Mouse (Mus musculus) forebrain, embryonic 14.5 days (tissue): ENCODE results near the gene Gm28048. TPM values are rescaled to one million over a fixed set of nuclear protein-coding genes. Genes with fewer than 3 reads are reported as not detected.

ENCODE experiments used
- ATAC-seq: fragments of 200-750 bp; cut with Nextera tagmentation; 2 replicates; pipeline ENCODE4 v1.8.0; 2017; ENCODE audit warnings: mild to moderate bottlenecking, moderate library complexity
- DNase-seq: peaks from one replicate; pipeline ENCODE4 v3.0.0-alpha.2; 2015; ENCODE audit warnings: low spot score
- H3K27ac ChIP-seq: fragments of 300-500 bp; sonication (generic); 2 replicates; pipeline ENCODE4 v1.5.1; 2014; ENCODE audit warnings: low read depth, mild to moderate bottlenecking, control low read depth, low read length, moderate library complexity
- H3K27me3 ChIP-seq: fragments of 300-500 bp; sonication (generic); replicated peaks from 2 replicates; pipeline ENCODE4 v1.6.1; 2014; ENCODE audit warnings: low read length, control low read depth, mixed read lengths; ENCODE audit not compliant: control insufficient read depth, insufficient read depth
- H3K36me3 ChIP-seq: fragments of 300-500 bp; sonication (generic); 2 replicates; pipeline ENCODE4 v1.6.1; 2014; ENCODE audit warnings: low read length, control low read depth; ENCODE audit not compliant: control insufficient read depth, insufficient read depth
- H3K4me1 ChIP-seq: fragments of 300-500 bp; sonication (generic); 2 replicates; pipeline ENCODE4 v1.6.1; 2014; ENCODE audit warnings: antibody characterized with exemption, low read length, control low read depth; ENCODE audit not compliant: control insufficient read depth, insufficient read depth
- H3K4me2 ChIP-seq: fragments of 300-500 bp; sonication (generic); 2 replicates; pipeline ENCODE4 v1.6.1; 2014; ENCODE audit warnings: mild to moderate bottlenecking, control low read depth, low read length
- H3K4me3 ChIP-seq: fragments of 300-500 bp; sonication (generic); 2 replicates; pipeline ENCODE4 v1.5.1; 2014; ENCODE audit warnings: low read depth, low read length, control low read depth
- H3K9ac ChIP-seq: fragments of 300-500 bp; sonication (generic); 2 replicates; pipeline ENCODE4 v1.6.1; 2014; ENCODE audit warnings: mild to moderate bottlenecking, low read length, control low read depth, moderate library complexity
- H3K9me3 ChIP-seq: fragments of 300-500 bp; sonication (generic); replicated peaks from 2 replicates; pipeline ENCODE4 v1.6.1; 2016; ENCODE audit warnings: low read length, control low read depth, mixed read lengths; ENCODE audit not compliant: control insufficient read depth
- WGBS: fragments of 180-500 bp; shearing (Covaris S2); extraction: QIAGEN DNeasy Blood & Tissue Kit; methylation state at CpG from one replicate; pipeline ENCODE4 v1.1.7; 2014; 5-methylcytosine and 5-hydroxymethylcytosine counted together
- polyA plus RNA-seq: library from polyadenylated mRNA; unstranded; fragments of >200 nt; fragmentation: Nextera tagmentation; extraction: Ambion mirVana; gene quantifications from 2 replicates; pipeline ENCODE4 v1.2.1, GENCODE M21; 2014

Gene Gm28048
- polyA plus RNA-seq, 1 experiment from 2014 or later: 4.3 TPM

DNA sequence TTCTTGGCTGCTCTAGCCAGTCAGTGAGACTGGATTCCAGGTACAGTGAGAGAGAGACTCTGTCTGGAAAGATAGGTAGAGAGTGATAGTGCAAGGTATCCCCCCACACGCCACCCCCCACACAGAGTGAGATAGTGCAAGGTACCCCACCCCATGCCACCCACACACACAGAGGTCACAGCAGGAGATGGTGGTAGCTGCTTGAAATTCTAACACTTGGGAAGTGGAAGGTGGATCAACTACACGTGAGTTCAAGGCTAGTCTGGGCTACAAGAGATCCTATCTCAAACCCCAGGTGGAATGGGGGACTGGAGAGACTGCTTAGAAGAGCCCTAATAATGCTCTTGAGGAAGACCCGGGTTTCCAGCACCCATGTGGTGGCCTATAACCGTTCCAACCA is 849 bp downstream of the Gm28048 start:
- peaks cover 16% of the 10 kb centered on the region for H3K36me3 ChIP-seq
- H3K9ac ChIP-seq: peak overlapping the region; percentile 71; the same call in 1 of the 2 replicates
- DNase-seq (no peak), ATAC-seq (no peak)
- peak overlapping the region; percentile 57 for H3K4me3 ChIP-seq
- H3K9me3 ChIP-seq: no peaks in the 10 kb centered on the region
- peaks cover 14% of the 10 kb centered on the region for H3K4me1 ChIP-seq
- no peak overlapping the region for H3K27ac ChIP-seq
- H3K4me2 ChIP-seq: peak overlapping the region; percentile 79
- no peaks in the 10 kb centered on the region for H3K27me3 ChIP-seq
- WGBS: 55% methylated on average over 4 of the region's 4 CpGs

DNA sequence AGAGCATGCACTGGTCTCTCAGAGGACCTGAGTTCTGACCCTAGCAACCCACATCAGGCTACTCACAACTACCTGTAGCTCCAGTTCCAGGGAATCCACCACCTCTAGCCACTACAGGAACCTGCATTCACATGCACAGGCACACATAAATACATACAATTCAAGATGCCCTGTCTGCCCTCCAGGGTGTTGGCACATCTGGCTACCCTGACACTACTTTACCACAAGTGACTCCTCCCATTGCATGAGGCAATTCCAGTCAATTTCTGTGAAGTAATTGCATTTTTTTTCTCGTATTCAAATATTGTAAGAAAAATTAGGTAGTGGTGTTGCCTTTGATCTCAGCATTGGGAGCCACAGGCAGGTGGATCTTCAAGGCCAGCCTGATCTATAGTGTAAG is 2.7 kb downstream of the Gm28048 start:
- Histone ChIP-seq H3K27me3 (no peaks in the 10 kb centered on the region), H3K36me3 (peaks cover 16% of the 10 kb centered on the region), H3K4me3 (no peak overlapping the region), H3K9ac (no peak overlapping the region), H3K9me3 (no peaks in the 10 kb centered on the region), H3K27ac (no peak overlapping the region), H3K4me1 (peaks cover 19% of the 10 kb centered on the region), H3K4me2 (no peak overlapping the region)
- 93% methylated on average over 1 of the region's 1 CpGs for WGBS
- DNase-seq (no peak), ATAC-seq (no peak)

DNA sequence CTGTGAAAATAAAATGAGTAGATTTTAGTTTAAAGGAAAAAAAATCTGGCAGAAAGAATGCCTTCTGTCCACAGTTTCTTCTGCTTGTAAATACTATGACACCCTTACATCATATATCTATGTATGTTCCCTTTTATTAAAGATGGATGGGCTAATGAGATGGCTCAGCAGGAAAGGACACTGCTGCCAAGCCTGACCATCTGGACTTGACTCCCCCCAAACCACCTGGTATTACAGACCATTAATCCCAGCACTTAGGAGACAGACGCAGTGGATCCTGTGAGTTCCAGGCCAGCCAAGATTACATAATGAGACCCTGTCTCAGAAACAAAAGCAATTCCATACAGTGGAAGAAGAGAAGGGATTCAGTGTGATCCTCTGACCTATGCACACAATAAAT is 3.2 kb downstream of the Gm28048 start:
- Histone ChIP-seq H3K36me3 (peaks cover 16% of the 10 kb centered on the region), H3K27ac (no peak overlapping the region), H3K4me1 (peaks cover 23% of the 10 kb centered on the region), H3K4me2 (no peak overlapping the region), H3K4me3 (no peak overlapping the region), H3K27me3 (no peaks in the 10 kb centered on the region), H3K9me3 (no peaks in the 10 kb centered on the region), H3K9ac (no peak overlapping the region)
- no peak for ATAC-seq
- DNase-seq: no peak
- WGBS: 54% methylated on average over 1 of the region's 1 CpGs

DNA sequence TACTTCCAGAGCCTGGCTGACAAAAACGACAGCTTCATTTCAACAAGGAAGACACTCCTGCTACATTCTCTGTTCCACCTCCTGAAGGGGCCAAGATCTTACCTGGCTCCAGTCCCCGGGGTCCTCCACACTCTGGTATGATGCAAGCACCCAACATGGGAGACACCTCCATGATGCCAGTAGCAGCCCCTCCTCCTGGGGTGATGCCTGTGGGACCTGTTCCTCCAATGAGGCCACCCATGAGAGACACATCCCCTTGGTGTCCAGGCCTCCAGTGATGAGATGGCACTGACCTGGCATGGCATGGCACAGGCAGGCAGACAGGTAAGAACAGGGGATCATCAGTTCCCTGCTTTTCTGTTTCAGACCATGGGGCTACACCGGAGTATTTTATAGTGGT is 3.7 kb downstream of the Gm28048 start:
- Histone ChIP-seq H3K36me3 (peaks cover 16% of the 10 kb centered on the region), H3K4me2 (no peak overlapping the region), H3K9me3 (no peaks in the 10 kb centered on the region), H3K4me3 (no peak overlapping the region), H3K4me1 (peaks cover 23% of the 10 kb centered on the region), H3K9ac (no peak overlapping the region), H3K27me3 (no peaks in the 10 kb centered on the region), H3K27ac (no peak overlapping the region)
- no peak for DNase-seq
- ATAC-seq: no peak
- WGBS: 94% methylated on average over 3 of the region's 3 CpGs

DNA sequence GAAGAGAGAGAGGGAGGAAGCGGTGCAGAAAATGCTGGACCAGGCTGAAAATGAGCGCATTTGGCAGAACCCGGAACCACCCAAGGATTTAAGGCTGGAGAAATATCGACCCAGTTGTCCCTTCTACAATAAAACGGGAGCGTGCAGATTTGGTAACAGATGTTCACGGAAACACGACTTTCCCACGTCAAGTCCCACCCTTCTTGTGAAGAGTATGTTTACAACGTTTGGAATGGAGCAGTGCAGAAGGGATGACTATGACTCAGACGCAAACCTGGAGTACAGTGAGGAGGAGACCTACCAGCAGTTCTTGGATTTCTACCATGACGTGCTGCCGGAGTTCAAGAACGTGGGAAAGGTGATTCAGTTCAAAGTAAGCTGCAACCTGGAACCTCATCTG is 8.3 kb downstream of the Gm28048 start:
- ATAC-seq (no peak), DNase-seq (no peak)
- Histone ChIP-seq H3K4me2 (peak overlapping the region; percentile 56), H3K4me3 (peak overlapping the region; percentile 49), H3K36me3 (peaks cover 11% of the 10 kb centered on the region), H3K27me3 (no peaks in the 10 kb centered on the region), H3K27ac (peak overlapping the region; percentile 2; the same call in 1 of the 2 replicates), H3K4me1 (peaks cover 15% of the 10 kb centered on the region; the same call in 1 of the 2 replicates), H3K9ac (peak overlapping the region; percentile 63), H3K9me3 (peaks cover 14% of the 10 kb centered on the region)
- WGBS: 55% methylated on average over 14 of the region's 14 CpGs

DNA sequence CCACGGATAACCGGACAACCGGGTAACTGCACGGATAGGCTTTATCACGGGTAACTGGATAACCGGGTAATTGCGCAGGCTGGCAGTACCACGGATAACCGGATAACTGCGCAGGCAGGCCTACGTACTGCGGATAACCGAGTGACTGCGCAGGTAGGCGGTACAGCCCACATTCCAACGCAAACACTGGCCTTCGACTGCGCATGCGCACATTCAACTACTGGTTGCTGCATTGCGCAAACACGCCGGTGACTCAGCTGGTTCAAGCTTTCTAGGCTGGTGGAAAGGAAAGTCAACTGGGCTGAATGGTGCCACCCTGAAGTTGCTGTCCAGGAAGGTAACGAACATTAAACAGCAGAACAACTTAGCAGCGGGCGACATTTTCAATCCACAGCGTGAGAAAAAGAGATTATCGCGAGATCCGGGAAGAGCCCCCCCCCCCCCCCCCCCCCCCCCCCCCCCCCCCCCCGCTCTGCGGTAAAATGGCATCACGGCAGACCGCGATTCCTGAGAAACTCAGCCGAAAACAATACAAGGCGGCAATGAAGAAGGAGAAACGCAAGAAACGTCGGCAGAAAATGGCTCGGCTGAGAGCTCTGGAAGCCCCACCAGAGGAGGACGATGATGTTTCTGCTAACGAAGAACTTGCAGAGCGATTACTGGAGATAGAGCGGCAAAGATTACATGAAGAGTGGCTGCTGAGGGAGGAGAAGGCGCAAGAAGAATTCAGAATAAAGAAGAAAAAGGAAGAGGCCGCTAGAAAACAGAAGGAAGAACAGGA is 9.0 kb downstream of the Gm28048 start:
- ATAC-seq (peak; percentile 75), DNase-seq (peak; percentile 82)
- WGBS: 42% methylated on average over 41 of the region's 46 CpGs
- Histone ChIP-seq H3K4me3 (peak overlapping the region; percentile 49), H3K27ac (peak overlapping the region; percentile 15; the same call in 1 of the 2 replicates), H3K9me3 (peaks cover 14% of the 10 kb centered on the region), H3K4me2 (peak overlapping the region; percentile 76), H3K4me1 (peaks cover 15% of the 10 kb centered on the region; the same call in 1 of the 2 replicates), H3K9ac (peak overlapping the region; percentile 63), H3K27me3 (no peaks in the 10 kb centered on the region), H3K36me3 (peaks cover 5% of the 10 kb centered on the region; the same call in 1 of the 2 replicates)

DNA sequence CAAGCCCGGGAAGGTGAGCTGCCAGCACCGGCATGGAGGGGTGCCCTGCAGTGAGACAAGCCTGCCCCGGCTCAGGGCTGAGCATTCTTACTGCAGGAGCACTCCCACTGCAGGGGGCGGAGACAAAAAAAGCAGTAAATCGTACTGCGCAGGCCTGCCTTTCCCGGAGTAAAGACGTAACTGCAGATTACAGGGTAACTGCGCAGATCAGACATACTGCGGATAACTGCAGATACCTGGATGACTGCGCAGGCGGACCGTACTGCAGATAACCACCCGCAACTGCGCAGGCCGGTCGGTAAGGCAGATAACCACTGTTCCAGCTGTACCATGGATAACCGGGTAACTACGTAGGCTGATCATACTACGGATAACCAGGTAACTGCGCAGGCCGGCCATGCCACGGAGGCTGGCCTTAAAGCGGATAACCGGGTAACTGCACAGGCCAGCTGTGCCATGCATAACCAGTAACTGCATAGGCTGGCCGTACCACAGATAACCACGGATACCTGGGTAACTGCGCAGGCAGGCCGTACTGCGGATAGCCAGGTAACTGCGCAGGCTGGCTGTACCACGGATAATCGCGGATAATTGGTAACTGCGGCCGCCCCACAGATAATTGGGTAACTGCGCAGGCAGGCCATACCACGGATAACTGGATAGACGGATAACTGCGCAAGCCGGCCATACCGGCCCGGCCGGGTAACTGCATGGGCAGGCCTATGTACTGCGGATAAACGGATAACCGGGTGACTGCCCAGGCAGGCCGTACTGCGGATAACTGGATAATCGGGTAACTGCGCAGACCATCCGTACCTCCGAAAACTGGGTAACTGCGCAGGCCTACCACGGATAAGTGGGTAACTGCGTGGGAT is 9.8 kb downstream of the Gm28048 start, which contains the start of gene Zrsr1:
Zrsr1 (plus strand) TSS at position 171 of the 875 bp plus-strand sequence.
- ATAC-seq: peak; percentile 72
- 0 out of 2 replicates have a peak, but pooled peaks cover 3% of the 10 kb centered on the region for H3K36me3 ChIP-seq
- no peaks in the 10 kb centered on the region for H3K27me3 ChIP-seq
- peak within 1 kb of the TSS; percentile 76 for H3K4me2 ChIP-seq
- H3K9ac ChIP-seq: peak within 1 kb of the TSS; percentile 63
- peak within 1 kb of the TSS; percentile 15; the same call in 1 of the 2 replicates for H3K27ac ChIP-seq
- DNase-seq: peak; percentile 84
- H3K9me3 ChIP-seq: peaks cover 17% of the 10 kb centered on the region
- H3K4me1 ChIP-seq: peaks cover 15% of the 10 kb centered on the region; the same call in 1 of the 2 replicates
- H3K4me3 ChIP-seq: peak within 1 kb of the TSS; percentile 49
- 54% methylated on average over 56 of the region's 56 CpGs for WGBS

DNA sequence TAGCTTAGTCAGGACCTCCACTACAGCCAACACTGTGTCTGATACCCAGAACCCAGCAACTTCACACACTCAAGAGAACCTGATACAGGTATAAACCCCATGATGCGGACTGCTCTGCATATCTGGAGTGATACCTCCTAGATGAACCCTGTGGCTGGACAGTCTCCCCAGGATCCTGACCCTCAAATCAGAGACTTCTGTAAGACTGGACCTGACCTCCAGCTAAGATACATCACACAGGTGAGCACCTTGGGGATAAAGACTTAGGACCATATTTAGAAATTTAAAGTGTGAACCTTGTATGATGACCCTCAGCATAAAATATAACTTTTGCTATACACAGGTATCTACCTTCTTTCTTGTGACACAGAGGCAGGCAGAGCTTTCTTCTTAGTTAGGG is 11.3 kb downstream of the Gm28048 start:
- WGBS: 96% methylated on average over 1 of the region's 1 CpGs
- no peak overlapping the region for H3K4me2 ChIP-seq
- no peaks in the 10 kb centered on the region for H3K27me3 ChIP-seq
- ATAC-seq: no peak
- H3K27ac ChIP-seq: no peak overlapping the region
- no peak for DNase-seq
- peaks cover 17% of the 10 kb centered on the region for H3K9me3 ChIP-seq
- H3K36me3 ChIP-seq: no peaks in the 10 kb centered on the region
- H3K9ac ChIP-seq: no peak overlapping the region
- no peak overlapping the region for H3K4me3 ChIP-seq
- H3K4me1 ChIP-seq: peaks cover 8% of the 10 kb centered on the region; the same call in 1 of the 2 replicates
